Mouse (Mus musculus) intestine, embryonic 15.5 days (tissue): ENCODE data around the gene Ecsit. TPM values are rescaled to one million over a fixed set of nuclear protein-coding genes. Genes with fewer than 3 reads are reported as not detected.
A peak's percentile ranks its signal among the peaks of the same experiment; 100 is the strongest.

Experiments used
- ATAC-seq: fragments of 200-750 bp; cut with Nextera tagmentation; 2 replicates; pipeline ENCODE4 v1.8.0; 2017; ENCODE audit warnings: moderate TSS enrichment, moderate library complexity
- H3K27ac ChIP-seq: fragments of 300-500 bp; sonication (generic); 2 replicates; pipeline ENCODE4 v1.5.1; 2015; ENCODE audit warnings: mild to moderate bottlenecking, inconsistent platforms
- H3K27me3 ChIP-seq: fragments of 300-500 bp; sonication (generic); replicated peaks from 2 replicates; pipeline ENCODE4 v1.6.1; 2015; ENCODE audit warnings: inconsistent platforms
- H3K36me3 ChIP-seq: fragments of 300-500 bp; sonication (generic); 2 replicates; pipeline ENCODE4 v1.6.1; 2015; ENCODE audit warnings: inconsistent platforms
- H3K4me1 ChIP-seq: fragments of 300-500 bp; sonication (generic); replicated peaks from 2 replicates; pipeline ENCODE4 v1.6.1; 2015; ENCODE audit warnings: inconsistent platforms
- H3K4me2 ChIP-seq: fragments of 300-500 bp; sonication (generic); replicated peaks from 2 replicates; pipeline ENCODE4 v1.6.1; 2015; ENCODE audit warnings: mild to moderate bottlenecking, inconsistent platforms
- H3K4me3 ChIP-seq: fragments of 300-500 bp; sonication (generic); replicated peaks from 2 replicates; pipeline ENCODE4 v1.5.1; 2015; ENCODE audit warnings: inconsistent platforms
- H3K9ac ChIP-seq: fragments of 300-500 bp; sonication (generic); 2 replicates; pipeline ENCODE4 v1.6.1; 2015; ENCODE audit warnings: inconsistent platforms
- H3K9me3 ChIP-seq: fragments of 300-500 bp; sonication (generic); 2 replicates; pipeline ENCODE4 v1.6.1; 2016; ENCODE audit warnings: inconsistent platforms
- WGBS: fragments of 180-500 bp; shearing (Covaris S2); methylation state at CpG from one replicate; pipeline ENCODE4 v1.1.7; 2015; 5-methylcytosine and 5-hydroxymethylcytosine counted together
- polyA plus RNA-seq: library from polyadenylated mRNA; unstranded; fragments of >200 nt; fragmentation: Nextera tagmentation; extraction: Ambion mirVana; gene quantifications from 2 replicates; pipeline ENCODE4 v1.2.1, GENCODE M21; 2015

The Ecsit gene
- polyA plus RNA-seq, 1 experiment from 2014 or later: 44.4 TPM

DNA sequence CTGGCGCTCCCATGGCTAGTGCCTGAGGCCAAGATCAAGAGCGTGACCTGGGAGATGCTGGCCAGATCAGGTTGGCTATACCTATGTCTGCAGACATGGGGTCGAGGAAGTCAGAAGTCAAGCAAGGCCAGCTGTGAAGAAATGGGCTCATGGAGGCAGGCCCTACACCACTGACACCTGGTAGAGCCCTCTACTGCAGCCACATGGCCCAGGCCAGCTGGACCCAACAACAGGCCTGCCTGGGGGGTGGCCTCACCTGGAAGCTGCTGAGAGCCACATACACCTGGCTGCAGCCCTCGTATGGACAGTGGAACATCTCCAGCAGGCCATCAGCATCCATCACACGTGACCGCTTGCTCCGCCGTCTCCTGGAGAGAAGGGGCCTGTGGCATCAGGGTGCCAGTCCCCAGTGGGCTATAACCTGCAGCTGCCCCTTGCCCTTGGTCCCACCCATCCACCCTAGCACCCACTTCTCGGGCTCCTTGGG, 28.2 kb downstream of the Ecsit start:
- H3K4me2 ChIP-seq: no peak overlapping the region
- H3K36me3 ChIP-seq: peaks cover 25% of the 10 kb centered on the region
- H3K4me1 ChIP-seq: peaks cover 10% of the 10 kb centered on the region; the same call in 1 of the 2 replicates
- no peak overlapping the region for H3K4me3 ChIP-seq
- no peak overlapping the region for H3K9ac ChIP-seq
- no peaks in the 10 kb centered on the region for H3K9me3 ChIP-seq
- no peak overlapping the region for H3K27ac ChIP-seq
- no peak for ATAC-seq
- WGBS: 92% methylated on average over 9 of the region's 9 CpGs
- H3K27me3 ChIP-seq: peaks cover 29% of the 10 kb centered on the region

DNA sequence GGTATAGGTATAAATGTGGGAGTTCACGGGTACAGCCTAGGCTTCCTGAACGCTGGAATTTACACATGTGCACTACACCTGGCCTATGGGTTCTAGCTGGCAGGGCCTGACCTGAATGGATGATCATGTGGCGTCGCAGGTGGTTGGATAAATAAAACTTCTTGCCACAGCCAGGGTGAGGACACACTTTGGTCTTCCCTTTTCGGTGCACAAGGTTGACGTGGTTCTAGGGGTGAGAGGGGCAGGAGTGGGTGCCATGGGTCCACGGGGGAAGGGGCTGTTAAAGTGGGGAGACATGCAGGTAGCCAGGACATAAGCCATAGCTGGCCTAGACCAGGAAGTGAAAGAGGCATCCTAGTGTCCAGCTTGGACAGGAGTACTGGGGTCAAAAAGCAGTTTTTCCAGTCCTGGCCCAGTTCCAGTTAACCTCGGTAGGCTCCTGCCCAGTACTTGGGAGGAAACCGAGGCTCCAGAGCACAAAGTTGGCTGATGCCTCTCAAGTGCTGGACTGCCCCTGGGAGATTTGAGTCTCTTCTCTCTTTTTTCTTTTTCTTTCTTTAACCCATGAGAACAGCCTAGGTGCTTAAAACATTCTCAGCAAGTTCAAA, 28.8 kb downstream of the Ecsit start:
- H3K4me3 ChIP-seq: no peak overlapping the region
- no peak overlapping the region for H3K9ac ChIP-seq
- peaks cover 25% of the 10 kb centered on the region for H3K36me3 ChIP-seq
- H3K9me3 ChIP-seq: no peaks in the 10 kb centered on the region
- no peak overlapping the region for H3K4me2 ChIP-seq
- no peak; the same call in 1 of the 2 replicates for ATAC-seq
- 70% methylated on average over 9 of the region's 9 CpGs for WGBS
- peaks cover 16% of the 10 kb centered on the region for H3K4me1 ChIP-seq
- H3K27ac ChIP-seq: no peak overlapping the region
- peaks cover 36% of the 10 kb centered on the region for H3K27me3 ChIP-seq

DNA sequence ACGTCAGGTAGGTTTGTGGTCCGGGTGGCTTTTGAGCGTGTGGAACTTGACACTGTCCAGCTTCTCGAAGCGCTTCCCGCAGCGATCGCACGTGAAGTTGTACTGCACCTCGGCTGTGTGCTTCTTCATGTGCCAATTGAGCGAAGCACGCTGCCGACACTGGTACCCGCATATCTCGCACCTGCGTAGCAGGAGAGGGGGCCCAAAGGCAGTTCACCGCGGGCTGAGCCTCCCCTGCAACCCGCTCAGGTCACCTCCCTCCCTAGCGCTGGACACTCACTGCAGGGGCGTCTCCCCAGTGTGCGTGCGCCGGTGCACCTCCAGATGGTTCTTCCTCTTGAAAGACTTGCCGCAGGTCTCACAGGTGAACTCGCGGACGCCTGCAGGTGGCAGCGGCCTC, 29.5 kb downstream of the Ecsit start:
- no peak overlapping the region for H3K27ac ChIP-seq
- peaks cover 23% of the 10 kb centered on the region for H3K36me3 ChIP-seq
- no peak for ATAC-seq
- H3K9ac ChIP-seq: no peak overlapping the region
- no peaks in the 10 kb centered on the region for H3K9me3 ChIP-seq
- no peak overlapping the region for H3K4me2 ChIP-seq
- H3K4me1 ChIP-seq: peaks cover 23% of the 10 kb centered on the region
- H3K27me3 ChIP-seq: peaks cover 43% of the 10 kb centered on the region
- H3K4me3 ChIP-seq: no peak overlapping the region
- WGBS: 31% methylated on average over 29 of the region's 29 CpGs

DNA sequence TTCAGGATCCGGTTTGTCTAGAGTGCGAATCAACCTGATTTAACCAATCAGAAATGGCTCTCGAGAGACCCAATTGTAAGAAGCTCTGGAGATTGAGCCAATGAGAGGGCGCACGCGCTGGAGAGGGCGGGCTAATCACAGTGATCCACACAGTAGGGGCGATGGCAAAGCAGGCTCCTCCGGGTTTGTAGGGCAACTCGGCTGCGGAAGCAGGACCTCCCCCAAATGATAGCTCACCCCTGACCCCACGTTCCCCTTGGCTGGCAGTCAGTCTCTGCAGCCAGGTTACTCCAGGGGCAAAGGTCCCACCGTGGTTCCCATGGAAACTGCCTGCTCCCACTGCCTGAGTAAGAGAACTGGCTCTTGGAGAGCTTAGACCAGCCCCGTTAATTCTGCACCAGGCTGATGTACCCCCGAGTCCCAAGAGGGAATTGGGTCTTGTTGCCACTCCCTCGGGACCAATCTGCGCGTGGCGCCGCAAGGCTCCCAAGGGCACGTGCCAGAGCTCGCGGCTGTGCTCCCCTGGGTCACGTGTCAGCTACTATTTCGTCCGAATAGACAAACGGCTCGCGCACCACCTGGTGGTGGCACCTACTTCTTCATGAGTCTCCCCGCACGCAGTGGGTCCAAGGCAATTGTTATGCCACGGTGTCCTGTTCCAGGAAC, 30.7 kb downstream of the Ecsit start:
- Histone ChIP-seq H3K9ac (no peak overlapping the region), H3K4me3 (peak overlapping the region; percentile 17; the same call in 1 of the 2 replicates), H3K4me1 (peaks cover 33% of the 10 kb centered on the region), H3K36me3 (peaks cover 22% of the 10 kb centered on the region), H3K27me3 (peaks cover 54% of the 10 kb centered on the region), H3K4me2 (peak overlapping the region; percentile 53), H3K27ac (no peak overlapping the region), H3K9me3 (no peaks in the 10 kb centered on the region)
- peak; percentile 55 for ATAC-seq
- whole genome bisulfite sequencing: 2% methylated on average over 32 of the region's 32 CpGs

DNA sequence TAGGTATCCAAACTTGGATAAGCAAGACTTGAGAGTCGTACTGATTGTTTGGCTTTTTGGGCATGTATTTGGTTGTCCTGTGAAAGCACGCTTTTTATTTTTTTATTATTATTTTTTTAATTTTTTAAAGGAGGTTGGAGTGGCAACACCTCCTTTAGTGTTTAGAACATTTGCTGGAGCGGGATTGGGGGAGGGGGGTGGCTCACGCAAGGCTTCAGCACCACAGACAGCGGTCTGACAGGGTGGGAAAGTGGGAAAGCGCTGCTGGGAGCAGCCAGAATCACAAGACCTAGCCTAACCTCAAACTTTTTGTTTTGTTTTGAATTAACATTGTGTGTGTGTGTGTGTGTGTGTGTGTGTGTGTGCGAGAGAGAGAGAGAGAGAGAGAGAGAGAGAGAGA, 31.6 kb downstream of the Ecsit start:
- no peak for ATAC-seq
- H3K4me1 ChIP-seq: peaks cover 36% of the 10 kb centered on the region
- WGBS: 24% methylated on average over 7 of the region's 7 CpGs
- no peak overlapping the region for H3K4me3 ChIP-seq
- no peak overlapping the region for H3K27ac ChIP-seq
- peaks cover 18% of the 10 kb centered on the region for H3K36me3 ChIP-seq
- H3K4me2 ChIP-seq: no peak overlapping the region
- no peak overlapping the region for H3K9ac ChIP-seq
- H3K9me3 ChIP-seq: no peaks in the 10 kb centered on the region
- peaks cover 58% of the 10 kb centered on the region for H3K27me3 ChIP-seq

DNA sequence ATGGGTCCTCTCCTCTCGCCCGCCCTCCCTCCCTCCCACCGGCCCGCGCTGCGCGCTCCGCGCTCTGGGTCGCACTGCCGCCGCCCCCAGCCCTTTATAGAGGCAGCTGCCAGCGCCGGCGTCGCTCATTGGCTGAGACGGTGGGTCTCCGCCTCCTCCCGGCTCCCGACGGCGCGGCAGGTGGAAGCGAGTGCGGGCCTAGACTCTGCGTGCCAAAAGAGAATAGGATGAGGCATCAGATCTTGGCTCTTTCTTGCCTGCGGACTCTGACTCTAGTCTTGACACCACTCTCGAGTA, 33.3 kb downstream of the Ecsit start, which contains the start of gene Elavl3:
Gene Elavl3 (minus strand): TSS at position 66 of the 297 bp plus-strand sequence.
- Histone ChIP-seq H3K36me3 (peaks cover 3% of the 10 kb centered on the region; the same call in 1 of the 2 replicates), H3K4me2 (peak within 1 kb of the TSS; percentile 79), H3K9ac (no peak within 1 kb of the TSS), H3K4me3 (peak within 1 kb of the TSS; percentile 35), H3K9me3 (no peaks in the 10 kb centered on the region), H3K27ac (no peak within 1 kb of the TSS), H3K27me3 (peaks cover 58% of the 10 kb centered on the region), H3K4me1 (peaks cover 36% of the 10 kb centered on the region)
- ATAC-seq: no peak
- 2% methylated on average over 22 of the region's 28 CpGs for WGBS

DNA sequence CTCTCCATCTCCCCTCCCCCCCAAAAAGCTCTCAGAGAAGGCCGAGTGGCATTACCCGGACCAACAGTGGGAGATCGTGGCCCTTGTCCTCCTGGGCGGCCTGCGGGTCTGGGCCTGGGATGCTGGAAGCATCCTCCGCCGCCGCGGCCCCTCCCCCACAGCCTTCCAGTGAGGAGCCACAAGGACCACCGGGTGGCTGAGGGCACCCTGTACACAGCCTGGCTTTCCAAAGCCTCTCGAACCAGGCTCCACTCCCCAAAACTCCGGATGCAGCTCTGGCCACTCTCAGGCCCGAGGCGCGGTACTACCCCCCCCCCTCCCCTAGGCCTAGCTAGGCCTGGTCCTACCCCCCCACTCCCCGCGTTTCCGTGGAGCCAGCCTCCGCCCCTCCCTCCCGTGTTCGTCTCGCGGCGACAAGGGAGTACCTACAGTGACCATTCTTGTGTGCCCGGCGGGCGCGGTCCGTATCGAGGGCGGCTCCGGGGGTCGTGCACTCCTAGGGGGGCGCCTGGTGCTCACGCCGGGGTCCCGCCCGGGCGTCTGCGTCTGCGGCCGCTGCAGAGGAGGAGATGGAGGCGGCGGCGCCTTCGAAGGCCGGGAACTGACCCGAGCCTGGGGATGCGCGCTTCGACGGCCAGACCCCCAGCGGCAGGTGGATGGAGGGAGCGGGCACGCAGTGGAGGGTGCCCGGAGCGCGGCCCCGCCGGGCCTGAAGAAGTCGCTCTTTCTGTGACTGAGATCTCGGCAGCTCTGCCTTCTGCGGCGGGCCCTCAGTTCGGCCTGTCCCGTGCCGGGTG, 33.9 kb downstream of the Ecsit start:
- peak overlapping the region; percentile 79 for H3K4me2 ChIP-seq
- H3K9ac ChIP-seq: no peak overlapping the region
- no peaks in the 10 kb centered on the region for H3K36me3 ChIP-seq
- H3K4me1 ChIP-seq: peaks cover 36% of the 10 kb centered on the region
- WGBS: 2% methylated on average over 63 of the region's 67 CpGs
- peak overlapping the region; percentile 35 for H3K4me3 ChIP-seq
- no peaks in the 10 kb centered on the region for H3K9me3 ChIP-seq
- peaks cover 58% of the 10 kb centered on the region for H3K27me3 ChIP-seq
- H3K27ac ChIP-seq: no peak overlapping the region
- no peak for ATAC-seq

DNA sequence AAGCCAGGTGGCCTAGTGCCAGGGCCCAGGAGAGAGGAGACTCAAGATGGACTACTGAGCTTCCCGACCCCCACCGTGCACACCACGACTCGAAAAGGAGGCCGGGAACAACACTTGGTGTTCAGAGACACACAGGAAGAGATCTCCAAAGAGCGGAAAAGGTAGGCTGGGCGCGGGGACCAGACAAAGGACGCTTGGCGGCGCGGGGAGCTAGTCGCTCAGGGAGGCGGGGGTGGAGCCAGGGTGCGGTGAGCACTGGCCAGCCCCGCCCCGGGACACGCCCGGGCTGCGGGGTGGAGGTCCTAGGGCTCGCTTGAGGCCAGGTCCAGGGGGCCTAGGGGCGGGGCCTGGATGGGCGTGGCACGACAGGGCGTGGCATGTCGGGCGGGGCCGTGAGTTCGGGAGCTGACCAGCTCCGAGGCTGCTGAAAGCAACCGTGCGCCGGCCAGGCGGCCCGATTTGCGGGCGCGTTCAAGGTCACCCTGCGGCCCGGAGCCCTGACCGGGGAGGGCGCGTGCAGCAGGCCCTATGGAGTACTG, 34.8 kb downstream of the Ecsit start:
- H3K27me3 ChIP-seq: peaks cover 53% of the 10 kb centered on the region
- H3K9ac ChIP-seq: no peak overlapping the region
- WGBS: 2% methylated on average over 43 of the region's 43 CpGs
- peak; percentile 80 for ATAC-seq
- peak overlapping the region; percentile 79 for H3K4me2 ChIP-seq
- no peaks in the 10 kb centered on the region for H3K36me3 ChIP-seq
- no peaks in the 10 kb centered on the region for H3K9me3 ChIP-seq
- peaks cover 36% of the 10 kb centered on the region for H3K4me1 ChIP-seq
- peak overlapping the region; percentile 35 for H3K4me3 ChIP-seq
- H3K27ac ChIP-seq: no peak overlapping the region

DNA sequence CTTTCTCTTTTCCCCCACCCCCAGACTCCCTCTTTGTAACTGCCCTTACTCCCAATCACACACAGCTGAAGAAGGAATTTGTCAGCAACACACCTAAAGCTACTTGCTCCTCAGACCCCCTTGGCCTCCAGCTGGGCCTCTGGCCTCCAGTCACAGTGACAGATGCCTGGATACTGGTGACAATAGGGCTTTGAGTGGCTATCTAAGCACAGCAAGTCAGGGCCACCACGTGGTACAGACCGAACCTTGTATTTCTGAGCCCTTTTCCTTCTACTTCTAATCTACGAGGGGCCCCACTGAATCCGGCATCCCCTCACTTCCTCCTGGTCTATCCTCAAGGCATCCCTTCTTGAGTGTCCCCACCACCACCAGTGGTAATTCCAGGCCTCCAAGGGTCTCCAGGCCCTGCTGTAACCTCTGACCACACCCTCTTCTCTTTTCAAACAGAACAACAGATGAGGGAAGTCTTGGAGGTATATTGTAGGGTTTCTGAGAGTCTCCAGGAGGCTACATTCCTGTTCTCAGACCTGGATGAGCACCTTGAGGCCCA, 35.4 kb downstream of the Ecsit start:
- Histone ChIP-seq H3K9ac (no peak overlapping the region), H3K36me3 (no peaks in the 10 kb centered on the region), H3K27me3 (peaks cover 47% of the 10 kb centered on the region), H3K4me2 (peak overlapping the region; percentile 79), H3K4me3 (0 out of 2 replicates have a peak overlapping the region, but pooled peaks have one; percentile 2), H3K4me1 (peaks cover 34% of the 10 kb centered on the region), H3K27ac (no peak overlapping the region), H3K9me3 (no peaks in the 10 kb centered on the region)
- 35% methylated on average over 4 of the region's 4 CpGs for WGBS
- ATAC-seq: peak; percentile 27

DNA sequence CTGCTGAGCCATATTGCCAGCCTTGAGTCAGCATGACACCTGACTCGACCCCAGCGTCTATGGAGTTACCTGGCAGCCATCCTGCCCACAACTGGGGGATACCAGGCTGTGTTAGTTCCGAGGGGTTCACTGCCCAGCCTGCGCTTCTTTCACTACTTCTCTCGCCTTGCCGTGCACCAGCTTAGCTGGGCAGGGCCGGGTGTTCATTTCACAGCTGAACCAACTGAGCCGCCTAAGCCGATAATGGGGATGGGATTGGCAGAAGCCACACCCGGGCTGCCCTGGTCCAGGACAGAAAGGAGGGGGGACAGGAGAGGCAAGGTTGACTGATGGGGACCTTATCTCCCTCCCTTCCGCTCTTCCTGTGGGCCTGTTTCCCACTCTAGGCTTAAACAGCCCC, 35.9 kb downstream of the Ecsit start:
- no peak for ATAC-seq
- Histone ChIP-seq H3K27me3 (peaks cover 42% of the 10 kb centered on the region), H3K4me1 (peaks cover 29% of the 10 kb centered on the region), H3K27ac (no peak overlapping the region), H3K9me3 (no peaks in the 10 kb centered on the region), H3K36me3 (no peaks in the 10 kb centered on the region), H3K9ac (no peak overlapping the region), H3K4me3 (no peak overlapping the region), H3K4me2 (peak overlapping the region; percentile 17)
- 59% methylated on average over 11 of the region's 11 CpGs for WGBS

DNA sequence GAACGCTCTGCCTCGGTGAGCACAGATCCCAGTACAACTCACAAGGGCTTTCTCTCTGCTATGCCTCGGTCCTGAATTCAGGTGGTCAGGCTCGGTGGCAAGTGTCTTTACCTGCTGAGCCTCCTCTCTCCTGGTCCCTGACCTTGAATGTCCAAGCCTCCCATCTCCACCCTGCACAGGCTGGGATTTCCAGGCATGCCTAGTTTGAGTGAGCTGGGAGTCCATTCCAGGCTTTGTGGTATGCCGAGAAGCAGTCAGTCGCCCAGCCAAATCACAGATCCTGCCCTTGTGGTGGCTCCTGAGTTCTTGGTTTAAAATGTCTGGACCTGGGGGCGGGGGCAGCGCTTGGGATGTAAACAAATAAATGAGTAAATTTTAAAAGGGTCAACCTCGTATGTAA, 37.9 kb downstream of the Ecsit start:
- H3K27ac ChIP-seq: no peak overlapping the region

DNA sequence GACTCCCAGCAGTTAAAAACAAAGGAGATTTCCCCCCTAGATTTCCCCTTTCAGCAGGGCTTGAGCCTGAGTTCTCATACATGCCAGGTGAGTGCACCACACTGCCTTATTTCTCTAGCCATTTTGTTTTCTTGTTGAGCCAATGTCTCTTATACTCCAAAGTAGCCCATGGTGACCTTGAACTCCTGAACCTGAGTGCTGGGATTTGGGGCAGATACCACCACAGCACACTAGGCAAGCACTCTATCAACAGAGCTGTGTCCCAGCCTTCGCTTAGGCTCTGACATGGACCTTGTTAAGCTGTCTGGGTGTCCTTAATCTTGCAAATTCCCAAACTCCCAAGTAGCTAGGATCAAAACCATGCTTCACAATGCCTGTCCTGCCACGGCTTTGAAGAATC, 43.4 kb downstream of the Ecsit start:
- Histone ChIP-seq H3K27me3 (no peaks in the 10 kb centered on the region), H3K4me1 (no peaks in the 10 kb centered on the region), H3K36me3 (no peaks in the 10 kb centered on the region), H3K4me2 (no peak overlapping the region), H3K9me3 (no peaks in the 10 kb centered on the region), H3K4me3 (no peak overlapping the region), H3K9ac (no peak overlapping the region), H3K27ac (no peak overlapping the region)
- WGBS: 55% methylated on average over 2 of the region's 2 CpGs
- no peak for ATAC-seq

More for the DNA sequence above, 37.9 kb downstream of the Ecsit start:
- WGBS: 52% methylated on average over 9 of the region's 9 CpGs
- no peak overlapping the region for H3K4me3 ChIP-seq
- no peak for ATAC-seq
- H3K9me3 ChIP-seq: no peaks in the 10 kb centered on the region
- peaks cover 32% of the 10 kb centered on the region for H3K27me3 ChIP-seq
- H3K9ac ChIP-seq: no peak overlapping the region
- peaks cover 28% of the 10 kb centered on the region for H3K4me1 ChIP-seq
- no peak overlapping the region for H3K4me2 ChIP-seq
- H3K36me3 ChIP-seq: no peaks in the 10 kb centered on the region
